Mouse (Mus musculus): Measurements from ENCODE around the gene Pde4d.

Pde4d gene

DNA sequence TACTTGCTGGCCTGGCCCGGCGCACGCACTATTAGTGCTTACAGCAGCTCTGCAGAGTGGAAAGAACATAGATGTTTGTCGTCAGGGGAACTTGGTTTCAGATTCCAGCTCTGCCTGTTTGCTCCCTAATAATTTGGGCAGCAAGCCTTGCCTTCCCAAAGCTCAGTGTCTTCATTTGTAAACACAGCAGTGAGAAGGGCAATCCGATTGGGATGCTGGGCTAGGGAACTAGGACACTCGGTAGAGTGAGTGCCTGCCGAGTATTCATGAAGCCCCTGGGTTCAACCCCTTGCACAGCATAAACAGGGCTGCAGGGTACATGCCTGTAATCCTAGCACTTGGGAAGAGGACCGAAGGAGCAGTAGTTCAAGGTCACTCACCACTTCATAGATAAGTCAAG, 1459.4 kb downstream of the Pde4d start:
- no peak for DNase-seq

DNA sequence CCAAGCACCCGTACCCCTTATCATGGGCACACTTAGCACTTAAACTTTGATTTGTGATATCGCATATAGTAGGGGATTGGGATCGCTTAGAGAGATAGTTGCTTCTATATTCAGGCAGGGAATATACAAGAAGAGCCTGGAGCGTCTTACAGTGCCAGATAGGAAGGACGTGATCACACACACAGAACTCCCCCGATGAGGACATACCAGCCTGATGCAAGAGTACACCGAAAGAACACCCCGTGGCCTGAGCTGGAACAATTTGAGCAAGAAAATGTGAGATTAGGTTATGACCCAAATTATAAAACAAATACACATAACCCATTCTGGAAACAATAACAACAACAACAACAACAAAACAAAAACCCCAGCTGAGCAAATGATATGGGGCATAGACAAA, 1461.2 kb downstream of the Pde4d start:
- DNase-seq, result no peak

- no peak for DNase-seq
Observed at GRCm38 (mm10) chr13:109912635-109913034, 1462.9 kb downstream of the Pde4d start.

DNA sequence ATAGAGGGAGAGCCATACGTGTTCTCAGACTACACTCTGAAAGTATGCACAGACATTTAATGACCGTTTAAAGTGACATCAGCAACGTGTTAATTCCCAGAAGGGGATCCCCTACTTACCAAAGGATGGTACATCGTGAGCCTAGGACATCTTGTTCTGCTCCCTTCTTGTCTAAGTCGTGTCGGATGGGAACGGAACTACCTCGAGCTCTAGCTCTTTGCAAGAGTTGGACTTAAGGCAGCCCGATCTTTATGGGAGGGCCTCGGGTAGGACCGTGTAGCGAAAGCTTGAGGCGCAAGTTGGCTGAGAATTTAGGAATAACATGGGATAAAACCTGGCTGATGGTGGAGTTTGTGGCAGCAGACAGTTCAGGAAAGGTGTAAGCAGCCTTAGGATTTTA, 1464.5 kb downstream of the Pde4d start:
- no peak for DNase-seq

- DNase-seq, result no peak
Observed at GRCm38 (mm10) chr13:109914846-109915245, 1465.1 kb downstream of the Pde4d start.

GRCm38 (mm10) chr13:109915501-109915900, 1465.8 kb downstream of the Pde4d start:
- no peak for DNase-seq

- DNase-seq, result no peak
Observed at GRCm38 (mm10) chr13:109915964-109916363, 1466.2 kb downstream of the Pde4d start.

GRCm38 (mm10) chr13:109917551-109917950, 1467.8 kb downstream of the Pde4d start:
- DNase-seq, result no peak

DNA sequence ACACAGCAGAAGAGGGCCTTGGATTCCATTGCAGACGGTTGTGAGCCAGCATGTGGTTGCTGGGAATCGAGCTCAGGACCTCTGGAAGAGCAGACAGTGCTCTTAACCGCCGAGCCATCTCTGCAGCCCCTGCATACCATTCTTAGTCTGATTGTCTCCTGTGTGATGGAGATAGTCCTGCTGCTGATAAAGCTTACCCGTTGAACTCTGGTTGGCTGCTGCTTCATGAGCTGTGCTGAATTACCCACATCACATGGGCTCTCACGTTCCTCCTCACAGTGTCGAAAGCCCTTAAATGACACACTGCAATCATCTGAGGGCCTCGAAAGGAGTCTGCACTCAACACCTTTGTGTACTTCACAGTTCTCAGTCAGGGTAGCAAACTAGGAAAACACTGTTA, 1468.9 kb downstream of the Pde4d start:
- DNase-seq, result no peak

DNA sequence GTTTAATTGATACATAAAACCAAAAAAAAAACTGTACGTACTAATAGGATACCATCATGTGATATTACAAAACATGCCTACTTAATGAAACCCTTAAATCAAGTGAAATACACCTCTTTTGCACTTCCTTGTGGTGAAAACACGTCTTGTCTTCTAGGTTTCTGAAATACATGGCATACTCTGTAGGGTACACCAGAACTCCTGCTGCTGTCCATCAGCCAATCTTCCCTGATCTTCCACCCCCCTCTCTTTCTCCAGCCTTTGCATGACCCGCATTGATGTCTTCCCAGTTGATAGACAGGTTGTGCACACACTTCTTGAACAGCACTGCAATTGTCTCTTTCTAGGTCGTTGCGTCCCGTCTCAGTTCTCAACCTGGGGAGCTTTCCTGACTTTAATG, 1470.5 kb downstream of the Pde4d start:
- DNase-seq, result no peak

DNA sequence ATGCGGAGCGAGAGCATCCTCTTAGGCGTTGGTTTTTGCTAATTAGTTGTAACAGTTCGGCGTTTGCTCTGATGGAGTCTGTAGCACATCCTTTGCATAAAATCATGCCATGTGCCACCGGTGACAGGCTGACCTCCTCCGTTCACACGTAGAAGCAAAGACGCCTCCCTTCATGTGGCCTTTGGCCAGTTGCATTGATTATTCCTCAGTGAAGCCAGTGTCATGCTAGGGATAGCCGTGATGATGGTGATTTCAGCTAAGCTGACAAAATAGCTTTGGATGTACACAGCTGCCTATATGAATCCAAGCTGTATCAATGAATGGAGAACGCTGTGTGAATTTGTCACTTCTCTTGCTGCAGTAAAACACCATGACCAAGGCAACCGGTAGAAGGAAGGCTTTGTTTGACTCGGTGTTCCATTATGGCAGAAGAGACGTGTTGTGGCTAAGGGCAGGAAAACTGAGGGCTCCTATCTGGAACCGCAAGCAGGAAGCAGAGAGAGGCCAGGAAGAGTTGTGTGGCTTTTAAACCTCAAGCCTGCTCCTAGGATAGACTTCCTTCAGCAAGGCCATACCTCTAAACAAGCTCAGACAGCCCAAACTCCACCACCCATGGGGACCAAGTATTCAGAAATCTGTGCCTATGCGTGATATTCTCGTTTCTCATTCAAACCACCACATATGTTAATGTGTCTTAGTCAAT, 1471.7 kb downstream of the Pde4d start:
- DNase-seq, result no peak

DNA sequence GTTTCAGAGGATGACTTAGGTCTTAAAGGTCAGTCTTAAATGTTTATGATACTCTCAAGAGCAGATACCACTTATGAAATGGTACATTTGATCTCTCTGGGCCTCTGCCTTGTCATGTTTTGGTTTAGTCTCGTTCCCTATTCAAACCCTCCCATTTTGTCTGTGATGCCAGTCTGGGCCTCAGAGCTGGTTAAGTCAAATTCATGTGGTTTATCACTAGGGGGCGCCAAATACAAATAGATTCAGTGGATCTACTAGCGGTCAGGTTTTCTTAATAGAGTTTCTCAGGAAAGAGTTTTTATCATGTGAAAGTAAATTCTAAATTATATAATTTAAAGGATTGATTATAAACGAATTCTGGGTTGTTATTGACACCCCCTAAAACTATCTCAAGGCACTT, 1472.5 kb downstream of the Pde4d start:
- DNase-seq, result peak in 1 of 2 experiments; percentile 57

DNA sequence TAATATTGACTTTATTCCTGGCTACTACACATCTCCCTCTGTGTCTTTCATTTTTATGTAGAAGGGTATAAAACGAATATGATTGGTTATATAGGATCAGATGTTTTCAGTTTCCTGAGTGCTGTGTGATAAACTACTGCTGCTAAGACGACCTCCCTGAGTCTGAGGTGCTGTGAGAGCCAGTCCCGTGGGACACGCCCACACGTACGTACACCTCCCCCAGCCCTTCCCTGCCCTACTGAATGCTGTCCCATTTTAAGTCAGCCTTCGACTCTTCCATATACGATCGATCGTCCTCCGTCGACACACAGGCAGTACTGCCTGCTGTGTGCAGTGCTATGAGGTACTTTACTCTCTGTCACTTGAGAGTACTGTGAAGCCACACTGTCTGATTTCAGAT, 1473.0 kb downstream of the Pde4d start:
- DNase-seq, result no peak

DNA sequence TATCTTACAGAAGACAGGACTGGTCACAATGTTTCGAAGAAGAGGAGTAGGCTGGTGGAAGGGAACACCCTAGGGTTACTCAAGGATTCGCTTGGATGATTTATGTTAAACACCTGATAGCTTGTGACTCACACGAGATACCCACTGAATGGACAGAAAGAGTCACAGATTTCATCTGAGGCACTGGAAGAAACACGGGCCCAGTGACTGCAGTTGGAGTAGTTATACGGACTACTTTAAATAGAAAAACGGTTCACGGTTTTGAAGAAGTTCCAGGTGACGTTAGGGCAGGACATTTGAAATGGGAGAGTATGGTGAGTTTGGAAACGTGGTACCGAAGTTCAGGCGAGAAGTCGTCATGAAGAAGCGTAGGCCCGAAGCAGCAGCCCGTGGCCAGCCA, 1475.0 kb downstream of the Pde4d start:
- DNase-seq, result no peak

- DNase-seq, result peak; percentile 27 to 30
Observed at GRCm38 (mm10) chr13:109926277-109926920, 1476.7 kb downstream of the Pde4d start.

- DNase-seq, result no peak
Observed at GRCm38 (mm10) chr13:109927782-109928181, 1478.0 kb downstream of the Pde4d start.

GRCm38 (mm10) chr13:109932688-109933087, 1482.9 kb downstream of the Pde4d start:
- DNase-seq, result no peak

DNA sequence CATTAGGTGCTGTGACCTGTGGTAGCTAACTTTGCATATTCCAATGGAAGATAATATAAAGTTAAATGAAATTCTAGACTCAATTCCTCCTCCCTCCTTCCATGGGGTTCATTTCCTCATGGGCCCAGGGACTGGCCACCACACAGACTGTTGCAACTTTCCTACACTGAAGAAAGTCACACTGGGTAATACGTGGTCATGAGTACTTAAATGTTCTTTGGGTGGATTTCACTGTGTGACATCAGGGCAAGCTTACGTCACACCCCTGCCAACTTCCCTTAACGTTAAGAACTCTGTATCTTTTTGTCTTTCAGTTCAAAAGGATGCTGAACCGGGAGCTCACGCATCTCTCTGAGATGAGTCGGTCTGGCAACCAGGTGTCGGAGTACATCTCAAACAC, 1483.8 kb downstream of the Pde4d start:
- no peak for DNase-seq

DNA sequence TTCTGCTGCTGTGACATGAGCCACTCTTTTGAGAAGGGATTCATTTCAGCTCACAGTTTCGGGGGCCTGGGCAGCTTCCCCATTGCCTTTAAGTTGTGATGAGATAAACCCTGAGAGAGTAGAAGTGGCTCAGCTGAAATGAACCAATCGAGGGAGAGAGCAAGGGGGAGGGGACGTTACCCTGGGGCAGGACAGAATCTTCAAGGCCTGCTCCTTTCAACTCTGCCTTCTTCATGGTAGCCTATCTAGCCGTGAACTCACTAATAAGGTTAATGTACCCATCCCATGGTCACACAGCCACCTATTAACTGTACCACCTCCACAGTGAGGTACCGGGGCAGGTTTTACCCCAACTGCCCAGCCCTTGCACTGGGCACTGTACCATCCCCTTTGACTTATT, 1487.1 kb downstream of the Pde4d start:
- no peak for DNase-seq

DNA sequence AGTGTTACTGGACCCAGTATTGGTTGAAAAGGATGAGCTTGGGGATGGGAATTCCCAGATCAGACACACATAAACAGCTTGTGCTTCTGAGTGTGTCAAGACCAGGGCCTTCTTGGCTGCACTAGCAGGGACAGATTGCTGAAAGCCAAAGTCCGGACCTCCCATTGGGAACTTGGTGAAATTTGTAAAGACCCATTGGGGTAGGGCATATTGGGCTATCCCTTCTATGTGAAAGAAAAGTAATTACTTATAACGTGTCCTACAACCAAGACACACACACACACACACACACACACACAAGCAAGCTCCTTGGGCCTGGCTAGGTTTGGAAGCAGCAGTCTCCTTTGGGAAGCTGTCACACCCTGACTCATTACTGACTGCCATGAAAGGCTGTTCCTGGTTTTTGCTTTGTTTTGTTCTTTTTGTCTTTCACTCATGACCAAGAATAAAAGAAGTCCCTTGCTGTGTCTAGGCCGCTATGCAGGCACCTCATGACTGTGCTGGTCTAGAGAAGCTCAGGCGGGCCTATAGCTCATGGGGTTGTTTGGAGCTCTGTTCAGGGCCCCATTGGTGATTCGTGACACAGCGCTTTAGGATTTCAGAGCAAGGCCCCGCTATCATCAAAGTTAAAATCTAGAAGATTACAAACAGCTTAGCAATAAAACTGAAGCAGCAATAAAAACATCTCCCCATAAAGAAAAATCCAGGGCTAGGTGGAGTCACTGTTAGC, 1495.2 kb downstream of the Pde4d start:
- DNase-seq, result peak; percentile 46 to 49

DNA sequence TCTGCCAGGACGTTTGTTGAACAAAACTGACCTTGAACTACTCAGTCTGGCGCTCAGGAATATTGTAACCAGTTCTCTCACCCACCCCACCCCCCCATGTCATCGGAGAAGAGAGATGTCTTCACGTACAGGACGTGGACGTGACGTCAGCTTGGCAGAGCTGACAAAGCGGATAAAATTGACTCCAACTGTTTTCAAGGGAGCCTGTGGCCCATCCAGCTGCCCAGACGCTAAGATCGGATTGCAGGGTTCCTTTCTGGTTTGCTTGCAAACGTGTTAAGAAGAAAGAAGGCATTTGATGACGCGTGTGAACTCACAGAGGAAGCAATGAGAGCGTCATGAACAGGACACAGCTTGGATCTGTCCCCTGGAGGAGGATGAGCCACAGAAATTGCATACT, 1501.7 kb downstream of the Pde4d start:
- no peak for DNase-seq

- no peak for DNase-seq
Observed at GRCm38 (mm10) chr13:109954189-109954588, 1504.4 kb downstream of the Pde4d start.

DNA sequence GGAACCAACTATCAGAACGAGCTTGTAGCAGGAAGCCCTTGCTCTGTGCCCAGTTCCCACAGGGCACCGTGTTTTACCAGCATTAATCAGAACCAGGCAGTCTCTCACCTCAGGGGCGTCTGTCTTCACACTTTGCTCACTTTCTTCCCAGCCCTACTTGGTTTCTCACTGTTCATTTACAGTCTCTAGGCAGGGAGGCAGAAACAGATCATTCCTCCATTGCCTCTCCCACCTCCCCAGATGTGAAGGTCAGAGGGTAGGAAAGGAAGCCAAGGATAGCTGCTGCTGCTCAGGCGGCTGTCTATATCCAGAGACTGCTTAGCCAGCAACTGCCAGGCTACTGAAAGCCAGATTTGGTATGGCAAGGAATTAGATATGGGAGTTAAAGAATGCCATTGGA, 1508.2 kb downstream of the Pde4d start:
- no peak for DNase-seq

DNA sequence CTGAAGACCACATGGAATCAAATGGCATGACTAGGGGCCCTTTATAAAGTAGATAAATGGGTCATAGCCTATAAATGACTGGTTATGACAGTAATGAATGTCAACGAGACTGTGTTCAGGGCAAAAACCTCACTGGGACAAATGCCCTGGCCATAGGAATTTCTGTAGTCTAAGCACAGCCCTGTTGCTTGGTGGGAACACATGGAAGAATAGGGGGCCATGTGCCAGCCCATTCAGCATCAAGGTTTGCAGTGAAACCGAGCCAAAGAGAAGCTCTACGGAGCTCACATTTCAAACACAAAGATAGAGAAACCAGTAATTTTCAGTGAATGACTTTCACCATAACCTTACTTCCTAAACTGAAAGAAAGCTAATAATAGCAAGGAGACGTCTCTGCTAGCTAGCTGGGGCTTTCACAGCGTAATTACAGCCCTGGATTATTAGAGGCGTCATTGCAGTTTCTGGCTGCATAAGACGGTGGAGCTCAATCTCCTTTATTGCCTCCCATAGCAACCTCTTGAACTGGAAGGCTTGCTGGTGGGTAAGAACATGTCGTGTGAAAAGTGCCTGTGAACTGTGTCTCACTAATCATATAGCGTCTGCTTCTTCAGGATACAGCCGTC, 1533.2 kb downstream of the Pde4d start:
- DNase-seq, result no peak

All from cerebellum, postnatal 36 days (tissue).